ENCODE assay signal across 8 mouse cellular contexts in genomic region chr10:80774549-80774948, GRCm38 (mm10). TPM values are rescaled to one million over a fixed set of nuclear protein-coding genes. Genes with fewer than 3 reads are reported as not detected.
DNase-seq lines count a peak whose midpoint lies in the region; ATAC-seq and TF ChIP-seq lines count a peak whose summit lies in the region.

No protein-coding gene starts in this region.

- TF ChIP-seq EP300 in liver, postnatal 0 days (IDR thresholded peaks at IDR 0.05; ENCODE audit: low read depth), result no peak

- DNase-seq in ES-CJ7 (ENCODE audit: low read depth, low spot score), result peak; percentile 70
- peak; percentile 93 for DNase-seq in cerebellum, adult 11 months
- peak; percentile 80 to 91 for DNase-seq in heart, postnatal 14 days
- peak; percentile 87 to 95 for DNase-seq in layer of hippocampus, adult 18-20 months (ENCODE audit: low spot score in 2 of 2)
- peak; percentile 82 for DNase-seq in liver, postnatal 0 days

- H3K4me1 ChIP-seq in forebrain, embryonic 15.5 days, result peaks cover 10% of the 10 kb centered on the region
- H3K4me1 ChIP-seq in liver, postnatal 0 days (ENCODE audit: insufficient read depth), result peaks cover 3% of the 10 kb centered on the region; the same call in 1 of the 2 replicates
- no peaks in the 10 kb centered on the region for H3K4me1 ChIP-seq in neural tube, embryonic 14.5 days (ENCODE audit: control insufficient read depth, insufficient read depth, low read length)
- peaks cover 4% of the 10 kb centered on the region; the same call in 1 of the 2 replicates for H3K4me1 ChIP-seq in testis, adult 2 months (ENCODE audit: control insufficient read depth, insufficient read depth, low read length)

- H3K9me3 ChIP-seq in forebrain, embryonic 15.5 days, result no peaks in the 10 kb centered on the region
- no peaks in the 10 kb centered on the region for H3K9me3 ChIP-seq in liver, postnatal 0 days (ENCODE audit: low read length)
- H3K9me3 ChIP-seq in neural tube, embryonic 14.5 days (ENCODE audit: control insufficient read depth, low read length), result no peaks in the 10 kb centered on the region

- H3K4me2 ChIP-seq in forebrain, embryonic 15.5 days (replicated peaks), result no peak overlapping the region
- H3K4me2 ChIP-seq in liver, postnatal 0 days (ENCODE audit: low read depth, low read length), result no peak overlapping the region
- H3K4me2 ChIP-seq in neural tube, embryonic 14.5 days (ENCODE audit: low read depth, low read length), result no peak overlapping the region

- intact Hi-C loops in heart, postnatal 14 days (cut with DNase I), result loop anchor here (1.0 to 2.0 kb wide), 2 partner anchors 16 to 26 kb away; no protein-coding TSS in a partner anchor

- TF ChIP-seq CTCF in liver, postnatal 0 days (IDR thresholded peaks at IDR 0.05; ENCODE audit: low read depth), result peak; percentile 97
- peak; percentile 69; the same call in 1 of the 2 replicates for TF ChIP-seq CTCF in testis, adult 2 months (IDR thresholded peaks at IDR 0.05; ENCODE audit: control insufficient read depth, insufficient read depth, insufficient replicate concordance, low read depth, low read length)

- 67% methylated on average over 2 of the region's 2 CpGs for WGBS in forebrain, embryonic 15.5 days
- 44% methylated on average over 2 of the region's 2 CpGs for WGBS in liver, postnatal 0 days (ENCODE audit: insufficient replicate concordance)
- whole genome bisulfite sequencing in neural tube, embryonic 14.5 days, result 77% methylated on average over 2 of the region's 2 CpGs

- no peak for TF ChIP-seq POLR2A in testis, adult 2 months (IDR thresholded peaks at IDR 0.05; ENCODE audit: control insufficient read depth, low read depth, low read length)

- ATAC-seq in forebrain, embryonic 15.5 days (replicated peaks), result peak; percentile 71
- peak; percentile 90 for ATAC-seq in liver, postnatal 0 days
- ATAC-seq in neural tube, embryonic 14.5 days (ENCODE audit: low read depth), result peak; percentile 68

- H3K4me3 ChIP-seq in forebrain, embryonic 15.5 days, result no peak overlapping the region
- H3K4me3 ChIP-seq in liver, postnatal 0 days (ENCODE audit: low read depth, low read length), result no peak overlapping the region
- H3K4me3 ChIP-seq in neural tube, embryonic 14.5 days (ENCODE audit: low read depth, low read length), result no peak overlapping the region
- no peak overlapping the region for H3K4me3 ChIP-seq in testis, adult 2 months (ENCODE audit: control insufficient read depth, low read depth, low read length)

- peak overlapping the region; percentile 63 for H3K27ac ChIP-seq in forebrain, embryonic 15.5 days (replicated peaks)
- H3K27ac ChIP-seq in liver, postnatal 0 days (ENCODE audit: low read depth), result no peak overlapping the region
- no peak overlapping the region for H3K27ac ChIP-seq in neural tube, embryonic 14.5 days (ENCODE audit: low read depth, low read length)
- H3K27ac ChIP-seq in testis, adult 2 months (ENCODE audit: control insufficient read depth, insufficient read depth, low read depth, low read length), result no peak overlapping the region

- peaks cover 90% of the 10 kb centered on the region for H3K36me3 ChIP-seq in forebrain, embryonic 15.5 days
- peaks cover 91% of the 10 kb centered on the region for H3K36me3 ChIP-seq in liver, postnatal 0 days (replicated peaks; ENCODE audit: insufficient read depth, low read length)
- peaks cover 69% of the 10 kb centered on the region for H3K36me3 ChIP-seq in neural tube, embryonic 14.5 days (ENCODE audit: control insufficient read depth, insufficient read depth, low read length)
- peaks cover 8% of the 10 kb centered on the region for H3K36me3 ChIP-seq in testis, adult 2 months (ENCODE audit: control insufficient read depth, insufficient read depth, low read length)

- H3K27me3 ChIP-seq in forebrain, embryonic 15.5 days, result no peaks in the 10 kb centered on the region
- no peaks in the 10 kb centered on the region for H3K27me3 ChIP-seq in liver, postnatal 0 days (ENCODE audit: insufficient read depth, low read length)
- H3K27me3 ChIP-seq in neural tube, embryonic 14.5 days (ENCODE audit: control insufficient read depth, insufficient read depth, low read length), result no peaks in the 10 kb centered on the region
- no peaks in the 10 kb centered on the region for H3K27me3 ChIP-seq in testis, adult 2 months (ENCODE audit: control insufficient read depth, insufficient read depth, low read length)

- H3K9ac ChIP-seq in forebrain, embryonic 15.5 days (replicated peaks), result 0 out of 2 replicates have a peak overlapping the region, but pooled peaks have one; percentile 25
- no peak overlapping the region for H3K9ac ChIP-seq in liver, postnatal 0 days (replicated peaks)
- no peak overlapping the region for H3K9ac ChIP-seq in neural tube, embryonic 14.5 days (replicated peaks; ENCODE audit: low read depth, low read length)

RNA-seq across cellular contexts. Expression of gene Dot1l, which starts 19.5 kb away (rescaled TPM):
- polyA plus RNA-seq in forebrain, embryonic 15.5 days (2015; fragmentation: Nextera tagmentation; extraction: Ambion mirVana), result 22.0 and 23.1 TPM in 2 replicates
- 10 to 100 TPM; 55.1 to 56.3 TPM for total RNA-seq in heart, postnatal 14 days (2021)
- total RNA-seq in layer of hippocampus, adult 18-20 months (2021), result 10 to 100 TPM; 40.6 to 49.6 TPM
- 4.6 TPM in 2 replicates for polyA plus RNA-seq in liver, postnatal 0 days (2015; fragmentation: Nextera tagmentation; extraction: Ambion mirVana)
- polyA plus RNA-seq in neural tube, embryonic 14.5 days (2014; fragmentation: Nextera tagmentation; extraction: Ambion mirVana), result 23.6 and 27.3 TPM in 2 replicates
- polyA plus RNA-seq in testis, adult 2 months (2012; rRNA removed), result 168 and 189 TPM in 2 replicates

RNA-seq across cellular contexts. Expression of gene Sf3a2, which starts 23.4 kb away (rescaled TPM):
- polyA plus RNA-seq in forebrain, embryonic 15.5 days (2015; fragmentation: Nextera tagmentation; extraction: Ambion mirVana), result 60.2 and 62.6 TPM in 2 replicates
- total RNA-seq in heart, postnatal 14 days (2021), result 10 to 100 TPM; 27.0 to 31.6 TPM
- 10 to 100 TPM; 52.3 to 57.3 TPM for total RNA-seq in layer of hippocampus, adult 18-20 months (2021)
- 20.9 and 22.2 TPM in 2 replicates for polyA plus RNA-seq in liver, postnatal 0 days (2015; fragmentation: Nextera tagmentation; extraction: Ambion mirVana)
- 63.3 and 66.8 TPM in 2 replicates for polyA plus RNA-seq in neural tube, embryonic 14.5 days (2014; fragmentation: Nextera tagmentation; extraction: Ambion mirVana)
- polyA plus RNA-seq in testis, adult 2 months (2012; rRNA removed), result 65.7 and 67.4 TPM in 2 replicates

RNA-seq across cellular contexts. Expression of gene Plekhj1, which starts 23.9 kb away (rescaled TPM):
- polyA plus RNA-seq in forebrain, embryonic 15.5 days (2015; fragmentation: Nextera tagmentation; extraction: Ambion mirVana), result 140 and 154 TPM in 2 replicates
- total RNA-seq in heart, postnatal 14 days (2021), result 10 to 100 TPM; 35.7 to 36.3 TPM
- total RNA-seq in layer of hippocampus, adult 18-20 months (2021), result 10 to 100 TPM; 63.3 to 71.2 TPM
- polyA plus RNA-seq in liver, postnatal 0 days (2015; fragmentation: Nextera tagmentation; extraction: Ambion mirVana), result 42.0 and 43.7 TPM in 2 replicates
- 126 and 127 TPM in 2 replicates for polyA plus RNA-seq in neural tube, embryonic 14.5 days (2014; fragmentation: Nextera tagmentation; extraction: Ambion mirVana)
- 41.4 and 45.8 TPM in 2 replicates for polyA plus RNA-seq in testis, adult 2 months (2012; rRNA removed)

RNA-seq across cellular contexts. Expression of gene Amh, which starts 30.5 kb away (rescaled TPM):
- 0.10 TPM in 2 replicates for polyA plus RNA-seq in forebrain, embryonic 15.5 days (2015; fragmentation: Nextera tagmentation; extraction: Ambion mirVana)
- under 1 TPM; 0.56 to 0.65 TPM for total RNA-seq in heart, postnatal 14 days (2021)
- 1 to 10 TPM; 3.3 to 3.6 TPM for total RNA-seq in layer of hippocampus, adult 18-20 months (2021)
- 0.06 TPM in 1 of 2 replicates, not detected in the other for polyA plus RNA-seq in liver, postnatal 0 days (2015; fragmentation: Nextera tagmentation; extraction: Ambion mirVana)
- 0.15 and 0.16 TPM in 2 replicates for polyA plus RNA-seq in neural tube, embryonic 14.5 days (2014; fragmentation: Nextera tagmentation; extraction: Ambion mirVana)
- polyA plus RNA-seq in testis, adult 2 months (2012; rRNA removed), result 2.5 and 3.2 TPM in 2 replicates

RNA-seq across cellular contexts. Expression of gene Ap3d1, which starts 32.5 kb away (rescaled TPM):
- 98.9 and 103 TPM in 2 replicates for polyA plus RNA-seq in forebrain, embryonic 15.5 days (2015; fragmentation: Nextera tagmentation; extraction: Ambion mirVana)
- 10 to 100 TPM; 44.6 to 47.8 TPM for total RNA-seq in heart, postnatal 14 days (2021)
- 100 to 1,000 TPM; 138 TPM for total RNA-seq in layer of hippocampus, adult 18-20 months (2021)
- polyA plus RNA-seq in liver, postnatal 0 days (2015; fragmentation: Nextera tagmentation; extraction: Ambion mirVana), result 16.4 and 19.0 TPM in 2 replicates
- 109 and 125 TPM in 2 replicates for polyA plus RNA-seq in neural tube, embryonic 14.5 days (2014; fragmentation: Nextera tagmentation; extraction: Ambion mirVana)
- polyA plus RNA-seq in testis, adult 2 months (2012; rRNA removed), result 178 and 195 TPM in 2 replicates
